Mouse (Mus musculus) v-Abl transformed pro-B cells (cell line): Measurements from ENCODE around the gene Gm815.

Source experiments
- in situ Hi-C, 2 experiments: fragments of 400-800 bp; cut with MboI; formaldehyde crosslinking; loops; one replicate each; pipeline ENCODE4 v1.15.1; 2025; ENCODE audit not compliant: unreplicated experiment in 2 of 2

Gene Gm815

GRCm38 (mm10) chr19:26872886-26873285 lies 12.8 kb upstream of the Gm815 start:
- in situ Hi-C loops = no loop called here

DNA sequence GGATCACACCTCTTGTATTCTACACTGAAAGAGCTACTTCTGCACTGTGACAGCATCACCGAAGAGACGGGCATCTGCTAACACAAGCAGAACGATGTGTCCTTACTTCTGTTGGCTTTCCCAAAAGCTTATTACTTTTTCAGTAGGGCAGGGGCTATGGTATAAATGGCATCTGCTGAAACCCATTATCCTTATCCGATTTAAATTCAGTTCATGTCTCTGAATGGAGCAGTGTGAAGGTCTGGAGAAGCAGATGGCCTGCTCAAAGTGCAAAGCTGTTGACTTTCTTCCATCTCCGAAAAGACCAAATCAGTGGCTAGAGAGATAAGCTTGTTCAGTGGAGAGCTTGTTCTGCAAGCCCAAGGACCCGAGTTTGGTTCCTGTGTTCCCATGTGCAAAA lies 10.1 kb upstream of the Gm815 start:
- in situ Hi-C loops = no loop called here

DNA sequence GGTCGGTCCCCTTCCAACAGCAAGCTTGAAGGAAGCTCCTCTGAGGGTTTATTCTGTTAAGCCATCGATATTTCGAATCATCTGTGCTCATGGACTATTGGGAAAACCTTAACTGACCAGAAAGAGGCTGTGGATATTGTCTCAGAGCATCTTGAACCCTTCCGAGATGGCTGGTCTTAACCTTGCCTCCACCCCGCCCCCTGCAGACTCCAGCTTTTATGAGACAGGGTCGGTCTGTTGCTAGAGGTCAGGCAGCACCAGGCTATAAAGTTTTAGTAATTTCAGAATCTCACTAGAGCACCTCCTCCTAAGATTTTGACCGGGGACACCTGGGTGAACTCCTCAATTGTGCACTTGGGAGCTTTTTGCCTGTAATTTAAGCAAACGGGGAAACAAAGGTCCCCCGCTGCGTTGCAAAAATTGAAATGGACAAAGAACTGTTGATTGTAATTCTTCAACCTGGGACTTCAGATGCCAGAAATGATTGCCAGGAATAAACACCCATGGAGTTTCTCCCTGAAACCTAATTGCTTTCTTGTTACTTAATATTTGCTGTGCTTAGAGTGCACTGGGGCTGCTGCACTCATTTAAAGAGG lies 8.4 kb upstream of the Gm815 start:
- in situ Hi-C loops = no loop called here

DNA sequence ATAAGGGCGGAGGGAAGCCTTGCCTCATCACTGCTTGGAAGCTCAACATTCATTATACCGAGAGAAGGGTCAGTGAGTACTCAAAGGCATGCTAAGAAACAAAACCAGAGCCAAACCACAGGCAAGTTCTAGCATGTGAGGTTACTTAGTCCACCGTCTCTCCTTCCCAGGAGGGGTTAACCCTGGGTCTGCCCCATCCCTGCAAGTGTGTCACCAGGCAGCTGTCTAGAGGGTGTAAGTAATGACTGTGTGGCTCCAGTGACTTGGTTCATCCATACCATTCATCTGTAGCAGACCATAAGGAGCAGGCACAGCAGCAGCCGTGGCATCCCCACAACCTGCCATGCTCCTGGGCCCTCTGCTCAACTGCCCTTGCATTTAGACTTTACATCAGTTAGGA lies 5.8 kb upstream of the Gm815 start:
- in situ Hi-C loops = no loop called here

- in situ Hi-C loops = no loop called here
Measured at GRCm38 (mm10) chr19:26881866-26882427, 3.7 kb upstream of the Gm815 start.

GRCm38 (mm10) chr19:26888171-26888570 lies 2.5 kb downstream of the Gm815 start:
- in situ Hi-C loops = no loop called here

- in situ Hi-C loops = no loop called here
Measured at GRCm38 (mm10) chr19:26891306-26891964, 5.8 kb downstream of the Gm815 start.

DNA sequence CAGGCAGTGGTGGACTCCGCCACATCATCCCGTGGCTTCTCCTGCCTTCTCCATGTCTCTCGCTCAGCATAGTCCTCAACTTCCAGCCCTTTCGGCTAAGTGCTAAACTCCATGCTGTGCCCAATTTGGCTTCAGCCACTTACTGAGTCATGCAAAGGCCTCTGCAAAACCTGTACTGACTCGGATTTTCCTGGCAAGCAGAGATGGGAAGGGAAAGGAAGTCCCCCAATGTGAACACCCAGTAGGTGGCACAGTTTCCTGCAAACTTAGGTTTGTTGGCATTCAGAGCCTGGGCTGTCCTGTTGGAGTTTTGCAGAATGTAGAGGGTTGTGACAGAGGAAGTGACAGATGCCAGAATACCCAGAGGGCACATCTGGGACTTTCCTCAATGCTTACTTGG lies 7.2 kb downstream of the Gm815 start:
- in situ Hi-C loops = no loop called here

GRCm38 (mm10) chr19:26902162-26902561 lies 16.5 kb downstream of the Gm815 start:
- in situ Hi-C loops = no loop called here

GRCm38 (mm10) chr19:26914245-26914644 lies 28.6 kb downstream of the Gm815 start:
- in situ Hi-C loops = no loop called here

DNA sequence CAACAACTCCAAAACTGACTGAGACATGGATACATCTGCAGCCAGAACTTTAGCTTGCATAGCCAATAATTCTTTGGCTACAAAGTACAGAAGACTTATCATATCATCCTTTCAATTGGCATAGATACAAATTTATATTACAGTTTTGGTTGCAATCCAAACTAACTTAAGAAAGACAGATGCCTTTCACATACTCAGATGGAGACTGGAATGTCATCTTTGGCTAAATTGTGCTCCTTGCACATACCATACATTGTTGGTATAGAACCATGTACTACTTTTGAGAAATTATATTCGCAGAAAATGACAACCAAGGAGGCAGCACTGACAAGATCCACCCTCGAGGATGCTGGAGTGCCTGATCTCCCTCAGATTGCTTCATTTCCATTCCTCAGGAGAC lies 35.1 kb downstream of the Gm815 start:
- in situ Hi-C loops = no loop called here

DNA sequence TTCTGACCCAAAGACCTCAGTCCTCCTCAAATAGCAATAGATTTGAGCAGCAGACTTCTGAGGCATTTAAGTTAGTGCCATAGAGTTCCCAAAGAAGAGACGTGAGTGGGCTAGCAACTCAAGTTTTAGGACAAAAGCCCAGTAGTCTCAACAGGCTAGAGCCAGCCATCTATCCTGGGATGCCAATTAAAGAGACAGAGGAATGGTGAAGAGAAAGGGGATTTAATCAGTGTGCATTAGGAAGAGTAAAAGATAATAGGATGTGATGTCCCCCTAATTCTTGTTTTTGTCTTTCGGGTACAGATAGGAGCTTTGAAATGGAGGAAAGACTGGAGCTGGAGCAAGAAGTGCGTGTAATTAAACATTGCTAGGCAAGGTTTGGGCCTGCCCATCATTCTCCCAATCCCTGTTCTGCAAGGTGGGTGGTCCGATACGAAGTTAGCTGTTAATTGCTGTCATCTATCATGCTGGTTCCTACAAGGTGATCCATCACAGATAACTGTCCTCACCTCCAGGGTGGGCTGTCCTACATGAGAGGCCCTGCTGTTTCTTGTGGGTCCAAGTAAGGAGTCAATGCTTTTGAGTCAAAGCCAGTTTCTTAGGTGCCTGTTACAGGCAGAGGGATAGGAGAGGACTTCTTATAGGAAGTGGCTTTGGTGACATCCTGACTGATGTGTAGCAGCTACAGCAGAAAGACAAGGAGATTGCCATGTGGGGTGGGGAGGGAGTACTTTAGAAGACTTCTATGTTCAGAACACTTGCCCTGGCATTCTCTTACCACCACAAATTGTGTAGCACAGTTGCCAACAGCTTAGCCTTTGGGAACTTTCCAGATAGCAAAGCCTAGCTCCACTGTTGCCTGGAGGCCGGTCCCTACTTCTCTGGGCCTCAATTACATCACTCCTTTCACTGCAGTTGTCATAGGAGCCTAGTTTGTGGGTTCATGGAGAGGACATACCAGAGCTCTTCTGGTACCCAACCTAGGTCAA lies 44.9 kb downstream of the Gm815 start:
- in situ Hi-C loops = no loop called here

- in situ Hi-C loops = no loop called here
Measured at GRCm38 (mm10) chr19:26934186-26934585, 48.5 kb downstream of the Gm815 start.
